Mouse (Mus musculus): Measurements from ENCODE around the gene Htr2a. TPM values are rescaled to one million over a fixed set of nuclear protein-coding genes. Genes with fewer than 3 reads are reported as not detected.

The Htr2a gene
- total and polyA plus RNA-seq, 2 experiments from 2014 or later = 0.44 to 1.1 TPM

GRCm38 (mm10) chr14:74697432-74697831 lies 56.8 kb downstream of the Htr2a start:
- Histone ChIP-seq H3K4me3 (ENCODE audit: low read depth, low read length) (no peak overlapping the region), H3K9me3 (replicated peaks; ENCODE audit: control insufficient read depth, low read length) (no peaks in the 10 kb centered on the region), H3K27me3 (ENCODE audit: control insufficient read depth, insufficient read depth, low read length) (no peaks in the 10 kb centered on the region), H3K4me2 (ENCODE audit: low read depth, low read length) (no peak overlapping the region), H3K36me3 (replicated peaks; ENCODE audit: control insufficient read depth, insufficient read depth, low read length) (no peaks in the 10 kb centered on the region), H3K9ac (replicated peaks; ENCODE audit: low read depth, low read length) (no peak overlapping the region), H3K4me1 (ENCODE audit: control insufficient read depth, insufficient read depth) (0 out of 2 replicates have a peak, but pooled peaks cover 3% of the 10 kb centered on the region), H3K27ac (ENCODE audit: low read depth) (no peak overlapping the region)
- no peak for ATAC-seq (ENCODE audit: insufficient read depth, low read depth)
- TF ChIP-seq EP300 (IDR thresholded peaks at IDR 0.05; ENCODE audit: low read depth) (no peak), CTCF (IDR thresholded peaks at IDR 0.05; ENCODE audit: low read depth) (no peak)
- DNase-seq (ENCODE audit: low spot score) = no peak

GRCm38 (mm10) chr14:74699241-74699640 lies 58.6 kb downstream of the Htr2a start:
- H3K9me3 ChIP-seq (replicated peaks; ENCODE audit: control insufficient read depth, low read length) = no peaks in the 10 kb centered on the region
- ATAC-seq (ENCODE audit: insufficient read depth, low read depth) = no peak
- TF ChIP-seq CTCF (IDR thresholded peaks at IDR 0.05; ENCODE audit: low read depth) (no peak), EP300 (IDR thresholded peaks at IDR 0.05; ENCODE audit: low read depth) (no peak)
- no peak for DNase-seq (ENCODE audit: low spot score)
- 0 out of 2 replicates have a peak, but pooled peaks cover 3% of the 10 kb centered on the region for H3K4me1 ChIP-seq (ENCODE audit: control insufficient read depth, insufficient read depth)
- H3K9ac ChIP-seq (replicated peaks; ENCODE audit: low read depth, low read length) = no peak overlapping the region
- H3K4me2 ChIP-seq (ENCODE audit: low read depth, low read length) = no peak overlapping the region
- WGBS = 76% methylated on average over 3 of the region's 3 CpGs
- no peaks in the 10 kb centered on the region for H3K36me3 ChIP-seq (replicated peaks; ENCODE audit: control insufficient read depth, insufficient read depth, low read length)
- H3K27me3 ChIP-seq (ENCODE audit: control insufficient read depth, insufficient read depth, low read length) = no peaks in the 10 kb centered on the region
- no peak overlapping the region for H3K4me3 ChIP-seq (ENCODE audit: low read depth, low read length)
- H3K27ac ChIP-seq (ENCODE audit: low read depth) = no peak overlapping the region

GRCm38 (mm10) chr14:74703930-74704329 lies 63.3 kb downstream of the Htr2a start:
- Histone ChIP-seq H3K9ac (replicated peaks; ENCODE audit: low read depth, low read length) (no peak overlapping the region), H3K9me3 (replicated peaks; ENCODE audit: control insufficient read depth, low read length) (no peaks in the 10 kb centered on the region), H3K4me1 (ENCODE audit: control insufficient read depth, insufficient read depth) (0 out of 2 replicates have a peak, but pooled peaks cover 3% of the 10 kb centered on the region), H3K27me3 (ENCODE audit: control insufficient read depth, insufficient read depth, low read length) (no peaks in the 10 kb centered on the region), H3K36me3 (replicated peaks; ENCODE audit: control insufficient read depth, insufficient read depth, low read length) (no peaks in the 10 kb centered on the region), H3K27ac (ENCODE audit: low read depth) (no peak overlapping the region), H3K4me2 (ENCODE audit: low read depth, low read length) (no peak overlapping the region), H3K4me3 (ENCODE audit: low read depth, low read length) (no peak overlapping the region)
- TF ChIP-seq EP300 (IDR thresholded peaks at IDR 0.05; ENCODE audit: low read depth) (no peak), CTCF (IDR thresholded peaks at IDR 0.05; ENCODE audit: low read depth) (no peak)
- ATAC-seq (ENCODE audit: insufficient read depth, low read depth) (no peak), DNase-seq (ENCODE audit: low spot score) (no peak)
- 54% methylated on average over 6 of the region's 6 CpGs for WGBS

- Histone ChIP-seq H3K4me3 (ENCODE audit: low read depth, low read length) (no peak overlapping the region), H3K27ac (ENCODE audit: low read depth) (no peak overlapping the region), H3K27me3 (ENCODE audit: control insufficient read depth, insufficient read depth, low read length) (no peaks in the 10 kb centered on the region), H3K36me3 (replicated peaks; ENCODE audit: control insufficient read depth, insufficient read depth, low read length) (no peaks in the 10 kb centered on the region), H3K4me1 (ENCODE audit: control insufficient read depth, insufficient read depth) (no peaks in the 10 kb centered on the region), H3K9ac (replicated peaks; ENCODE audit: low read depth, low read length) (no peak overlapping the region), H3K4me2 (ENCODE audit: low read depth, low read length) (no peak overlapping the region), H3K9me3 (replicated peaks; ENCODE audit: control insufficient read depth, low read length) (no peaks in the 10 kb centered on the region)
- WGBS = 15% methylated on average over 3 of the region's 3 CpGs
- DNase-seq (ENCODE audit: low spot score) (peak; percentile 63), ATAC-seq (ENCODE audit: insufficient read depth, low read depth) (no peak)
- TF ChIP-seq EP300 (IDR thresholded peaks at IDR 0.05; ENCODE audit: low read depth) (no peak), CTCF (IDR thresholded peaks at IDR 0.05; ENCODE audit: low read depth) (peak; percentile 66)
These were observed 68.4 kb downstream of the Htr2a start for GRCm38 (mm10) chr14:74709054-74709453.

GRCm38 (mm10) chr14:74723541-74723940 lies 82.9 kb downstream of the Htr2a start:
- Histone ChIP-seq H3K9me3 (replicated peaks; ENCODE audit: control insufficient read depth, low read length) (no peaks in the 10 kb centered on the region), H3K4me1 (ENCODE audit: control insufficient read depth, insufficient read depth) (no peaks in the 10 kb centered on the region), H3K27ac (ENCODE audit: low read depth) (no peak overlapping the region), H3K36me3 (replicated peaks; ENCODE audit: control insufficient read depth, insufficient read depth, low read length) (no peaks in the 10 kb centered on the region), H3K4me2 (ENCODE audit: low read depth, low read length) (no peak overlapping the region), H3K4me3 (ENCODE audit: low read depth, low read length) (no peak overlapping the region), H3K27me3 (ENCODE audit: control insufficient read depth, insufficient read depth, low read length) (no peaks in the 10 kb centered on the region), H3K9ac (replicated peaks; ENCODE audit: low read depth, low read length) (no peak overlapping the region)
- 58% methylated on average over 3 of the region's 3 CpGs for WGBS
- TF ChIP-seq EP300 (IDR thresholded peaks at IDR 0.05; ENCODE audit: low read depth) (no peak), CTCF (IDR thresholded peaks at IDR 0.05; ENCODE audit: low read depth) (peak; percentile 39)
- DNase-seq (ENCODE audit: low spot score) (no peak), ATAC-seq (ENCODE audit: insufficient read depth, low read depth) (no peak)

Data from heart, postnatal 0 days (tissue).